In genomic region chr9:80165690-80166089, GRCm38 (mm10) we compare ENCODE assay signal across 8 mouse cellular contexts. TPM values are rescaled to one million over a fixed set of nuclear protein-coding genes. Genes with fewer than 3 reads are reported as not detected.
DNase-seq lines count a peak whose midpoint lies in the region; ATAC-seq and TF ChIP-seq lines count a peak whose summit lies in the region.

No protein-coding gene starts in this region.

- DNase-seq in hindbrain, embryonic 10.5 days (ENCODE audit: low spot score) = no peak
- DNase-seq in stomach, postnatal 0 days (ENCODE audit: low spot score) = no peak
- no peak for DNase-seq in right cerebral cortex, postnatal 36 days (ENCODE audit: low spot score in 2 of 2)
- DNase-seq in thymus, postnatal 10 days (ENCODE audit: low spot score in 2 of 2) = no peak
- DNase-seq in layer of hippocampus, adult 8-10 months (ENCODE audit: low spot score in 2 of 2) = no peak

- H3K36me3 ChIP-seq in megakaryocyte, embryonic 14.5 days (replicated peaks; ENCODE audit: low read length) = no peaks in the 10 kb centered on the region
- no peaks in the 10 kb centered on the region for H3K36me3 ChIP-seq in hindbrain, embryonic 10.5 days
- H3K36me3 ChIP-seq in limb, embryonic 13.5 days = no peaks in the 10 kb centered on the region
- H3K36me3 ChIP-seq in stomach, postnatal 0 days (ENCODE audit: control insufficient read depth, insufficient read depth, low read length) = no peaks in the 10 kb centered on the region

- 55% methylated on average over 9 of the region's 9 CpGs for WGBS in hindbrain, embryonic 10.5 days
- 15% methylated on average over 9 of the region's 9 CpGs for WGBS in limb, embryonic 13.5 days
- WGBS in stomach, postnatal 0 days = 4% methylated on average over 9 of the region's 9 CpGs

- H3K4me2 ChIP-seq in limb, embryonic 13.5 days (replicated peaks) = peak overlapping the region; percentile 82
- H3K4me2 ChIP-seq in stomach, postnatal 0 days (replicated peaks; ENCODE audit: low read depth) = peak overlapping the region; percentile 64

- no peak for ATAC-seq in megakaryocyte, adult 5-6 weeks (ENCODE audit: poor library complexity, severe bottlenecking)
- ATAC-seq in limb, embryonic 13.5 days (ENCODE audit: low FRiP score, low read depth) = no peak
- ATAC-seq in stomach, postnatal 0 days (ENCODE audit: low FRiP score, low TSS enrichment) = no peak

- H3K4me3 ChIP-seq in megakaryocyte, embryonic 14.5 days (replicated peaks) = peak overlapping the region; percentile 98
- H3K4me3 ChIP-seq in hindbrain, embryonic 10.5 days = peak overlapping the region; percentile 79
- peak overlapping the region; percentile 78 for H3K4me3 ChIP-seq in limb, embryonic 13.5 days
- peak overlapping the region; percentile 94 for H3K4me3 ChIP-seq in stomach, postnatal 0 days (ENCODE audit: low read depth, low read length)

- H3K27ac ChIP-seq in hindbrain, embryonic 10.5 days = no peak overlapping the region
- H3K27ac ChIP-seq in limb, embryonic 13.5 days = no peak overlapping the region
- H3K27ac ChIP-seq in stomach, postnatal 0 days (replicated peaks) = peak overlapping the region; percentile 76

- TF ChIP-seq EP300 in stomach, postnatal 0 days (optimal IDR thresholded peaks at IDR 0.05) = no peak

- no peak for TF ChIP-seq CTCF in stomach, postnatal 0 days (IDR thresholded peaks at IDR 0.05; ENCODE audit: low read depth)

- peaks cover 24% of the 10 kb centered on the region for H3K4me1 ChIP-seq in megakaryocyte, embryonic 14.5 days
- peaks cover 6% of the 10 kb centered on the region; the same call in 1 of the 2 replicates for H3K4me1 ChIP-seq in hindbrain, embryonic 10.5 days (replicated peaks)
- H3K4me1 ChIP-seq in limb, embryonic 13.5 days = 0 out of 2 replicates have a peak, but pooled peaks cover 4% of the 10 kb centered on the region
- H3K4me1 ChIP-seq in stomach, postnatal 0 days (replicated peaks; ENCODE audit: control insufficient read depth, insufficient read depth) = no peaks in the 10 kb centered on the region

- H3K9ac ChIP-seq in limb, embryonic 13.5 days = no peak overlapping the region
- H3K9ac ChIP-seq in stomach, postnatal 0 days (ENCODE audit: low read length) = peak overlapping the region; percentile 32

- H3K9me3 ChIP-seq in megakaryocyte, embryonic 14.5 days = peaks cover 4% of the 10 kb centered on the region
- no peaks in the 10 kb centered on the region for H3K9me3 ChIP-seq in hindbrain, embryonic 10.5 days
- H3K9me3 ChIP-seq in limb, embryonic 13.5 days = no peaks in the 10 kb centered on the region
- no peaks in the 10 kb centered on the region for H3K9me3 ChIP-seq in stomach, postnatal 0 days (ENCODE audit: control insufficient read depth, low read length)

- H3K27me3 ChIP-seq in megakaryocyte, embryonic 14.5 days (replicated peaks) = peaks cover 10% of the 10 kb centered on the region
- H3K27me3 ChIP-seq in hindbrain, embryonic 10.5 days (ENCODE audit: insufficient read depth, poor library complexity, severe bottlenecking) = peaks cover 19% of the 10 kb centered on the region
- H3K27me3 ChIP-seq in limb, embryonic 13.5 days = no peaks in the 10 kb centered on the region
- no peaks in the 10 kb centered on the region for H3K27me3 ChIP-seq in stomach, postnatal 0 days (ENCODE audit: control insufficient read depth, insufficient read depth, low read length)

RNA-seq across cellular contexts. Expression of gene Myo6, which starts 0.9 kb away (rescaled TPM):
- 7.4 and 25.5 TPM in 2 replicates for polyA plus RNA-seq in megakaryocyte, embryonic 14.5 days (2012; ENCODE audit: insufficient read depth, low replicate concordance)
- 0.51 and 0.93 TPM in 2 replicates for total RNA-seq in megakaryocyte, adult 5-6 weeks (2015)
- 0.94 and 1.3 TPM in 2 replicates for total RNA-seq in megakaryocyte, adult 5-6 weeks (2017)
- 8.8 and 11.2 TPM in 2 replicates for polyA plus RNA-seq in hindbrain, embryonic 10.5 days (2016; fragmentation: Nextera tagmentation; extraction: Ambion mirVana)
- polyA plus RNA-seq in limb, embryonic 13.5 days (2015; fragmentation: Nextera tagmentation; extraction: Ambion mirVana) = 10.8 and 10.9 TPM in 2 replicates
- 27.2 and 31.8 TPM in 2 replicates for polyA plus RNA-seq in stomach, postnatal 0 days (2015; fragmentation: Nextera tagmentation; extraction: Ambion mirVana)
- total RNA-seq in layer of hippocampus, adult 8-10 months (2022) = 100 to 1,000 TPM in 2 of 4 experiments, 10 to 100 TPM in 2; 84.7 to 105 (median 97.0) TPM
